ENCODE assay signal across 13 mouse cellular contexts in genomic region chr4:82468944-82469343, GRCm38 (mm10).
"Had no signal": no experiment of that assay in that cellular context is flagged by ENCODE, and none has a peak within 500 bp of the region (broad histone marks: within the 10 kb centered on the region; RNA-seq: fewer than 3 reads in every experiment).

No protein-coding gene starts in this region.

- DNase-seq: kidney, adult 9 months; kidney, postnatal 14 days; kidney, postnatal 4 days; layer of hippocampus, postnatal 36 days; liver, embryonic 13.5 days; lung, embryonic 14.5 days; lung, postnatal 10 days; lung, postnatal 4 days; midbrain, embryonic 14.5 days; thymus, adult 18-20 months; thymus, postnatal 36 days had no signal

- H3K27ac ChIP-seq: left cerebral cortex, adult 2 months; liver, embryonic 13.5 days had no signal

- H3K27me3 ChIP-seq: liver, embryonic 13.5 days had no signal

- H3K9me3 ChIP-seq: liver, embryonic 13.5 days had no signal

- H3K4me3 ChIP-seq: left cerebral cortex, adult 2 months; liver, embryonic 13.5 days had no signal

- H3K36me3 ChIP-seq: liver, embryonic 13.5 days had no signal

- H3K4me2 ChIP-seq: liver, embryonic 13.5 days; midbrain, embryonic 11.5 days had no signal

- H3K9ac ChIP-seq: liver, embryonic 13.5 days; lung, embryonic 14.5 days had no signal
